In genomic region chr4:96553133-96553819, GRCm38 (mm10) we compare ENCODE assay signal across 8 mouse cellular contexts. TPM values are rescaled to one million over a fixed set of nuclear protein-coding genes. Genes with fewer than 3 reads are reported as not detected.
A peak's percentile ranks its signal among the peaks of the same experiment; 100 is the strongest.
DNase-seq lines count a peak whose midpoint lies in the region; ATAC-seq and TF ChIP-seq lines count a peak whose summit lies in the region.

TSS of gene Cyp2j6 (minus strand) at chr4:96553661.

- 4% methylated on average over 16 of the region's 16 CpGs for WGBS in neural tube, embryonic 15.5 days

- peak; percentile 95 for ATAC-seq in neural tube, embryonic 15.5 days (ENCODE audit: low FRiP score)

- H3K36me3 ChIP-seq in ES-E14 (ENCODE audit: control insufficient read depth, insufficient read depth, low read length, poor library complexity, severe bottlenecking) = no peaks in the 10 kb centered on the region
- H3K36me3 ChIP-seq in neural tube, embryonic 15.5 days = no peaks in the 10 kb centered on the region

- H3K27ac ChIP-seq in ES-E14 (ENCODE audit: insufficient read depth, low read depth, low read length, poor library complexity, severe bottlenecking) = peak within 1 kb of the TSS; percentile 3; the same call in 1 of the 2 replicates
- peak within 1 kb of the TSS; percentile 79 for H3K27ac ChIP-seq in layer of hippocampus, adult 2 months
- peak within 1 kb of the TSS; percentile 70 for H3K27ac ChIP-seq in neural tube, embryonic 15.5 days (replicated peaks)

- in situ Hi-C loops in ES-E14 (cut with MboI; ENCODE audit: low sequenced_read_pairs in 2 of 2, unreplicated experiment in 2 of 2) = no loop called here

- H3K4me1 ChIP-seq in ES-E14 (ENCODE audit: control insufficient read depth in 2 of 2, insufficient read depth in 2 of 2, low read length in 2 of 2, poor library complexity in 1 of 2) = peaks cover 0 to 2% of the 10 kb centered on the region in 2 experiments; a peak in 1 of 4 replicates
- H3K4me1 ChIP-seq in neural tube, embryonic 15.5 days = no peaks in the 10 kb centered on the region

- H3K4me2 ChIP-seq in neural tube, embryonic 15.5 days = peak within 1 kb of the TSS; percentile 69

- H3K9ac ChIP-seq in ES-E14 (ENCODE audit: insufficient read depth, low read depth, low read length, poor library complexity, severe bottlenecking) = peak within 1 kb of the TSS; percentile 58
- H3K9ac ChIP-seq in neural tube, embryonic 15.5 days (replicated peaks) = peak within 1 kb of the TSS; percentile 68

- no peaks in the 10 kb centered on the region for H3K27me3 ChIP-seq in neural tube, embryonic 15.5 days (replicated peaks)

- no peaks in the 10 kb centered on the region for H3K9me3 ChIP-seq in ES-E14 (ENCODE audit: control insufficient read depth, insufficient read depth, low read depth, low read length)
- no peaks in the 10 kb centered on the region for H3K9me3 ChIP-seq in neural tube, embryonic 15.5 days (replicated peaks)

- DNase-seq in ES-E14 (ENCODE audit: low read depth, low spot score) = peak; percentile 40
- DNase-seq in cerebellum, adult 9-11 months = peak; percentile 3
- DNase-seq in frontal cortex, adult 2 months (ENCODE audit: extremely low spot score in 1 of 2, low spot score in 1 of 2) = peak in 1 of 2 experiments; percentile 48
- peak; percentile 50 for DNase-seq in heart, postnatal 4 days
- peak; percentile 42 to 49 for DNase-seq in layer of hippocampus, adult 2 months (ENCODE audit: low spot score in 2 of 2)
- DNase-seq in lung, adult 18-20 months = peak; percentile 44 to 52
- DNase-seq in natural killer cell, adult 2 months (ENCODE audit: low spot score in 2 of 2) = no peak

- H3K4me3 ChIP-seq in ES-E14 (ENCODE audit: insufficient read depth in 1 of 2, low read depth in 1 of 2, low read length in 2 of 2, poor library complexity in 1 of 2, severe bottlenecking in 1 of 2) = peak within 1 kb of the TSS; percentile 52 to 68
- peak within 1 kb of the TSS; percentile 58 for H3K4me3 ChIP-seq in layer of hippocampus, adult 2 months
- peak within 1 kb of the TSS; percentile 56 for H3K4me3 ChIP-seq in neural tube, embryonic 15.5 days (replicated peaks)

- no peak for TF ChIP-seq CTCF in layer of hippocampus, adult 2 months (conservative IDR thresholded peaks at IDR 0.05)

TF ChIP-seq in ES-E14, 5 proteins besides CTCF, POLR2A, EP300 and RAD21:
- TF ChIP-seq CHD2 (IDR thresholded peaks at IDR 0.05; ENCODE audit: low read depth, low read length) = 0 out of 2 replicates have a peak, but pooled peaks have one; percentile 40
- no peak for TF ChIP-seq MAFK (IDR thresholded peaks at IDR 0.05; ENCODE audit: insufficient read depth, low read depth, low read length)
- TF ChIP-seq ZC3H11A (IDR thresholded peaks at IDR 0.05; ENCODE audit: borderline replicate concordance, low read depth, low read length) = no peak
- TF ChIP-seq HCFC1 (IDR thresholded peaks at IDR 0.05; ENCODE audit: borderline replicate concordance, insufficient read depth, low read length) = no peak
- TF ChIP-seq ZNF384 (IDR thresholded peaks at IDR 0.05; ENCODE audit: low read depth, low read length) = no peak
TF ChIP-seq in ES-E14: peak in this region for 1.

RNA-seq across cellular contexts. Expression of gene Cyp2j6, which starts in this region (rescaled TPM):
- total RNA-seq in ES-E14 (2012; rRNA removed) = 1.7 and 1.8 TPM in 2 replicates
- 15.6 and 17.4 TPM in 2 replicates for polyA plus RNA-seq in frontal cortex, adult 2 months (2012; rRNA removed)
- 1 to 10 TPM; 2.7 to 2.9 TPM for total RNA-seq in heart, postnatal 4 days (2021)
- total RNA-seq in layer of hippocampus, adult 2 months (2021) = 10 to 100 TPM; 14.1 to 14.3 TPM
- 6.2 and 7.2 TPM in 2 replicates for polyA plus RNA-seq in neural tube, embryonic 15.5 days (2015; fragmentation: Nextera tagmentation; extraction: Ambion mirVana)

Comparison
In these comparisons a context has a peak if more than half of its experiments do, and no peak if none do; other contexts are left out.
1. DNase-seq: peak in ES-E14 (single experiment), cerebellum, adult 9-11 months (single experiment), heart, postnatal 4 days (single experiment), layer of hippocampus, adult 2 months (2 of 2) and lung, adult 18-20 months (2 of 2); none in natural killer cell, adult 2 months (0 of 2).
2. H3K27ac ChIP-seq: peak in every context shown above with its lines; median percentile 79 in layer of hippocampus, adult 2 months; 70 in neural tube, embryonic 15.5 days; 3 in ES-E14.
3. Peak in every context shown above with its lines, with median percentiles within 50 percentile points of each other: H3K4me3 ChIP-seq.